Mouse (Mus musculus): ENCODE data around the gene Tfap4. TPM values are rescaled to one million over a fixed set of nuclear protein-coding genes. Genes with fewer than 3 reads are reported as not detected.
"Not testable (repeated sequence)": the region's sequence is repeated elsewhere in the genome, so short reads cannot be mapped to it uniquely, and the experiment has no call there.

Gene Tfap4
- total RNA-seq, 2 experiments from 2014 or later, result 3.0 to 3.1 TPM

DNA sequence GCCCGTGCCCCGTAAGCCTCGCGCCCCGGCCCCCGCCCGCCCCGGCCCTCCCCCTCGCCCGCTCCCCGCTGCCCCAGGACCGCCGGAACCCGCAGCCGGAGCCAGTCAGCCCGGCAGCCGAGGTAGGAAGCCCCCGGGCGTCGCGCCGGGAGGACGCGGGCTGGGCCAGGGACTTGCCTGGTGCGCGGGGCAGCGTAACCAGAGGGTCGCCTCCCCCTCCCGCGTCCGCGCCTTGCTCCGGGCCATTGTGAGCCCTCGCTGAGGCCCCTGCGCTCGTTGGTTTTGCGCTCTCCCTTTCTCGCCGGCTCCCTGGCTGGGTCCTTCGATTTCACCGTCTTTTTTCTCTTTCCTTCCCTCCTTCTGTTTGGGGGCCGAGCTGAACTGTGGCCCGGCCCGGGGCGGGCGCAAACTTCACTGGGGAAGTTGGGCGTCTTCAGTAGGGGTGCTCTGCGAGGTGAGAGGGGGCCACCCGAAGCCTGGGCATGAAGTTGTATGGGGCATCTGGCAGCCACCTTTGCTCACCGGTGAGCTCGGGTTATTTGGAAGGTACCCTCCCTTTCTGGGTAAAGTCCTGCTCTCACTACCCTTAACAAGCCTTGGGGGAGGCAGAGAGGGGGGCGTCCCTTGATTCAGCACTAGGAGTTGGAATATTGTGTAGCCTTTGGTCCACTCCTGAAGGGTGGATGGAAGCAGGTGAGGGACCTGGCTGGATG lies 35.3 kb upstream of the Tfap4 start:
- intact Hi-C loops (cut with DNase I), result no loop called here
- no peak for DNase-seq

GRCm38 (mm10) chr16:4593971-4594813 lies 34.5 kb upstream of the Tfap4 start, which contains the start of gene Glis2:
Glis2 (plus strand) TSS chr16:4594713.
- intact Hi-C loops (cut with DNase I), result no loop called here
- peak; percentile 72 to 77 for DNase-seq

DNA sequence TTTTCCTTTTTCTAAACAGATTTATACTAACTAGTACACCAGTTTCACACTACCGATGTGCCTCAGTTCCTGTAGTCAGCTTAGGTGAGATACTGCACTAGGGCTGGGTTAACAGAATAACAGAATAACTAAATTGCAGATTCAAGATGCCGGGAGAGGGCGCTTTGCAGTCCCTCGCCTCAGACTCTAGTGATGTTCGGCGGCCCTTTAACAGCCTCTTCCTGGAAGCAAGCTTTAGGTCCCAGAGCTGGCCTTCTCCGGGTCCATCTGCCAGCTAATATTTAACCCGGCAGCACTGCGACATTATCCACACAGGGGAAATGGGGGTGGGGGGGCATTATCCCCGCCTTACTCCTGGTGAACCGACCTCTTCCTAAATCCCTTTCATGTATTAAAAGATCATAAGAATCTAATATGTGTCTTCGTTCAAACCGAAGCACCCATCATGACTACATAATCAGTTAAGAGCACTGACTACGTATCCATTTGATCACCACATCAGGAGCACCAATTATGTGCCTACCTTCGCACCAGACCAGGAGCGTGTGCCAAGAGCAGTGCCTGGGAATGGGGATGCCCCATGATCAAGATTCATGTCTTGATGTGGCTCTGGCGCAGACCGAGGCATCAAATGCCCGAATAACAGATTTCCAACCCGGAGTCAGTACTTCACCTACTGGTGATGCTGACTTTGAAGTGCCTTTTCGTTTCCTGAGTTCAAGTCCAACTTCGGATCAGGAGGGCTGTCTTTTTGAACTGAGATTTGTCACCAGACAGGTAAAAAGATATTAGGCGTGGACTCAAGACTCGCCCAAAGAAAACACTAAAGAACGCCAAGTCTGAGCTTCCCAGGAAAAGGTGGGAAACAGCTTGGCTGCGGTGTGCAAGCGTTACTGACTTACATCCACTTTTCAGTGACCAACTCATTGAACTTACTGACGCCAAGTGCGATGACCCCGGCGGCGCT lies 33.5 kb upstream of the Tfap4 start:
- intact Hi-C loops (cut with DNase I), result no loop called here
- peak; percentile 62 to 71 for DNase-seq

DNA sequence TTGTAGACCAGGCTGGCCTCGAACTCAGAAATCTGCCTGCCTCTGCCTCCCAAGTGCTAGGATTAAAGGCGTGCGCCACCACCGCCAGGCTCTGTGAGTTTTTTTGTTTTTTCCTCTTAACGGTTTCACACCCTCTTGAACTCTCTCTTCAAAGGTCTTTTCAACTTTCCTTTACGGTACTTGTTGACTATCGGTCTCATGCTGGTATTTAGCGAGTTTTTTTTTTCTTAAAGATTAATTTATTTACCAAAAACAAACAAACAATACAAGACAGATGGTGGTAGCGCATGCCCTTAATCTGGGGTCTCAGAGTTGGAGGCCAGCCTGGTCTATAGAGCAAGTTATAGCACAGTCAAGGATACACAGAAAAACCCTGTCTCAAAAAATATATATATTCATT lies 30.6 kb upstream of the Tfap4 start:
- intact Hi-C loops (cut with DNase I), result no loop called here

GRCm38 (mm10) chr16:4587516-4588210 lies 28.0 kb upstream of the Tfap4 start:
- DNase-seq, result peak in 1 of 2 experiments; percentile 27
- intact Hi-C loops (cut with DNase I), result no loop called here

More for the DNA sequence above, 30.6 kb upstream of the Tfap4 start:
- no peak for DNase-seq

- intact Hi-C loops (cut with DNase I), result no loop called here
- peak; percentile 98 to 99 for DNase-seq
Measured at GRCm38 (mm10) chr16:4586531-4587123, 27.0 kb upstream of the Tfap4 start.

GRCm38 (mm10) chr16:4585642-4586530 lies 26.2 kb upstream of the Tfap4 start:
- intact Hi-C loops (cut with DNase I), result no loop called here
- no peak for DNase-seq

DNA sequence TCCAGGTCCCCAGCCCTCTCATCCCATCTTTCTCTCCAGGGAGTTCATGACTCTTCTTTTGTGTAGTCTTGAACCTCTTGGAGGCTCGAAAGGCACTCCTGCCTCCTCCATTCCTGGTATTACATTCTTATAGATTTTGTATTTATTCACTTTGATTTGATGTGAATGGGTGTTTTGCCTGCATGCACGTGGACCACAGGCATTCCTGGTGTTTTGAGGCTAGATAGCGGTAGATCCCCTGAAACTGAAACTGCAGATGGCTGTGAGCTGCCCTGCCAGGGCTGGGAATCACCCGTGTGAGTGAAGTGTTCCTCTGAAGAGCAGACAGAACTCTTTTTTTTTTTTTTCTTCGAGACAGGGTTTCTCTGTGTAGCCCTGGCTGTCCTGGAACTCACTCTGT lies 24.8 kb upstream of the Tfap4 start:
- intact Hi-C loops (cut with DNase I), result no loop called here
- no peak for DNase-seq

DNA sequence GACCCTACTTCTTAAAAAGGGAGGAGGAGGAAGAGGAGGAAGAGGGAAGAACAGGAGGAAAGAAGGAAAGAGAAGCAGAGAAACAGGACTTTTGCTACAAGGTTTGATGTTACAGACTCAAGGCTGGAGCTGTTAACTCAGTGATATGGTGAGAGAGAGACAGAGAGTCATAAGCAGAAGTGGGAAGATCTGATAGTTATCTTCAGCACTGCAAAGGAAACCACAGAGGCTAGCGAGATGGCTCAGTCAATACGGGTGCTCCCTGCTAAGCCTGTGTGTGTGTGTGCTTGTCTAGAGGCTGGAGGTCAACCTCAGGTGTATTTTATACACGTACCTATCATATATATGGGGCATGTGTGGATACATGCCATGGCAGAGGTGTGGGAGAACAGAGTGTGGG lies 24.2 kb upstream of the Tfap4 start:
- intact Hi-C loops (cut with DNase I), result loop anchor here (2.0 kb wide), 1 partner anchor 15 kb away; no protein-coding TSS in a partner anchor
- DNase-seq, result no peak

DNA sequence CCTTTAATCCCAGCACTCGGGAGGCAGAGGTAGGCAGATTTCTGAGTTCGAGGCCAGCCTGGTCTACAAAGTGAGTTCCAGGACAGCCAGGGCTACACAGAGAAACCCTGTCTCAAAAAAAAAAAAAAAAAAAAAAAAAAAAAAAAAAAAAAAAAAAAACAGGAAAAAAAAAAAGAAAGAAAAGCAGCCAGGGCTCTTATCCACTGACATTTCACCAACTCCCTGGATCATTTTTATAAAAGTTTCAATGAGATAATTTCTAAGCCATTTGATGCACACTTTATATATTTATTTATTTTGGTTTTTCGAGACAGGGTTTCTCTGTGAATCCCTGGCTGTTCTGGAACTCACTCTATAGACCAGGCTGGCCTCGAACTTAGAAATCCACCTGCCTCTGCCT lies 21.5 kb upstream of the Tfap4 start:
- intact Hi-C loops (cut with DNase I); DNase-seq: not testable (repeated sequence)

DNA sequence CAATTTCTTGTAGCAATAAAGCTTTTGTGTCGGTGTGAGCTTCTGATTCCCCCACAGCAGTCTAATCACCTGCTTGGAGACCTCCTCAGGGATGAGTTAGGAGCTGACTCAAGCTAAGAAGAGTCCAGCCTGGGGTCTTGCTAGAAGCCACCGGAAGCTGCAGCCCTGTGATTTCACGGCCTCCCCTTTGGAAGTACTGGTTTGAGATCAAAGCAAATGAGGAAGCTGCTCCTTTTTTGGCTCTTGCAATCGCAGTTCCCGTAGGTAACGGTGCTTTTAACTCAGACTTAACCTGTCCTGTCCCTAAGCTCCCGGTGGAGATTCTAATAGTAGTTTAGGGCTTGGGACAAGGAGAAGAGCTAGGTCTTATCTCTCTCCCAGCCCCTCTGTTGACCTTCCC lies 19.0 kb upstream of the Tfap4 start:
- DNase-seq, result no peak

DNA sequence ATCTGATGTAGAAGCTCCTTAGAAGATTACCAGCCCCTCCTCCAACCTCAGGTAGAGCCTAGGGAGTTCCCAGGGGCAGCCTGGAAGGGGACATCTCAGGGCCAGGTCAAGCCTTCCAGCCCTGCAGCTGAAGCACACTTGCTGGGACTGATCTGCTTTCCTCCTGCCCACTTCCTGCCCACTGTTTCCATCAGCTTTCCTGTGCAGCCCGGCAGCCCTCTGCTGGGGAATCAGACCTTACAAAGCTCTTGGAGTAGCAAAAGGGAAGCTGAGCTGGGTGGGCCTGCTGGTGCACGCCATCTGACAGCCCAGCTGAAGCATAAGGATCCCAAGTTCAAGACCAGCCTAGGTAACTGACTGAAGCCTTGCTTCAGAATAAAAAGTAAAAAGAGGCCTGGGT lies 17.2 kb upstream of the Tfap4 start:
- DNase-seq, result no peak

More for the DNA sequence above, 19.0 kb upstream of the Tfap4 start:
- intact Hi-C loops (cut with DNase I), result no loop called here

GRCm38 (mm10) chr16:4576038-4576437 lies 16.4 kb upstream of the Tfap4 start:
- no peak for DNase-seq
- intact Hi-C loops (cut with DNase I), result no loop called here

More for the DNA sequence above, 17.2 kb upstream of the Tfap4 start:
- intact Hi-C loops (cut with DNase I), result no loop called here

DNA sequence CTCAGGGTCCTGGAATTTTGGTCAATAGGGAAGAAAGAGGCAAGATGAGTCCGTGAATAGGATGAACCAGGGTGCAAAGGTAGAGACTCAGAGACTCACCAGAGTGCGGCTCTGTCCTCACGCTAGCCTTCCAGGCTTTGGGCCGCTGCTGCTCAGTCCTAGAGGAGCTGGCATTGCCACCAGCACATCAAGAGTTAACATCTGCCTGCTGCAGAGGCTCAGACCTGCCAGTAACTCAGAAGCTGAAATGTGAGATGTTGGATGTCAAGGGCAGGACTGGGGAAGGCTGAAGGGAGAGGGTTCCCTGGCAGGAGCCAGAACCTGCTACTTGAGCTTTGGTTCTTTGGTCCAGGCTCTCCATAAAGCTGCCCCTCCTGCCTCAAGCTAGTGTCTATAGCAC lies 11.1 kb upstream of the Tfap4 start:
- no peak for DNase-seq
- intact Hi-C loops (cut with DNase I), result no loop called here

GRCm38 (mm10) chr16:4567912-4568311 lies 8.3 kb upstream of the Tfap4 start:
- intact Hi-C loops (cut with DNase I), result loop anchor here (1.0 to 2.0 kb wide), 4 partner anchors 15 to 99 kb away; no protein-coding TSS in a partner anchor
- peak; percentile 86 to 94 for DNase-seq

DNA sequence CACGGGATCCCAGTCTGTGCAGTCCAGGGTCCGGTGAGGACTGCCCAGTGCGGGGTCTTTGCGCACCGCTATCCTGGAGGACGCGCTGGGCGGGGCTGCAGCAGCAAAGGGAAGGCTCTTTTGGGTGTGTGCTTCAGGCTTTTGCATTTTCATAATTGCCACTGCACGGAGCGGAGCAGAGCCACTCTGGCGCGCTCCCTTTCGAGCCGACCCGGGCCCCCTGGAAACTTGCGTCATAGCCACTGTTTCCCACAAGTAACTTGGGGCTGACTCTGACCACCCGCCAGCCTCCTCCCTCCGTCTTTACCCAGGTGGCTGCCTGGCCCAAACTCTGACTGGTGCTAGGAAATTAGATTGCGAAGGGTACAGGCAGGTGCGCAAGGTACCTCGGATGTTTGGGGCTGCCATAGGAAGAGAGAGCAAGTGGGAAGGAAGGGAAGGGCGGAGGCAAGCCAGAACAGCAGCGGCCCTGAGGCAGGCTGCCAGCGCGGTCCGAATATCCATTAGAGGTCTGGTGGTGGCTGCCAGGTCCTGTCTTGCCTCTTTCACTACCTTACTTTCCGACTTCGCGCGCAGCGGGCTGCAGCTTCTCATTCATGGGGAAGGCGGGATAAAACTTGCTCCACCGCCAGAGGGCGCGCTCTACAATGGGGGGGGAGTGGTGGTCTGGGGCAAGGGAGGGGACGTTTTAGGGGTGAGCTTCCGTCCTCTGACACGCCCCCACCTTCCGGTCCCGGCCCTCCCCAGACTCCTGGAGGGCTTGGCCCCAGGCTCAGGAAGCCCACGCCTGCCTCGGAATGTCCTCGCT lies 695 bp upstream of the Tfap4 start:
- intact Hi-C loops (cut with DNase I), result no loop called here
- DNase-seq, result peak; percentile 77 to 78

DNA sequence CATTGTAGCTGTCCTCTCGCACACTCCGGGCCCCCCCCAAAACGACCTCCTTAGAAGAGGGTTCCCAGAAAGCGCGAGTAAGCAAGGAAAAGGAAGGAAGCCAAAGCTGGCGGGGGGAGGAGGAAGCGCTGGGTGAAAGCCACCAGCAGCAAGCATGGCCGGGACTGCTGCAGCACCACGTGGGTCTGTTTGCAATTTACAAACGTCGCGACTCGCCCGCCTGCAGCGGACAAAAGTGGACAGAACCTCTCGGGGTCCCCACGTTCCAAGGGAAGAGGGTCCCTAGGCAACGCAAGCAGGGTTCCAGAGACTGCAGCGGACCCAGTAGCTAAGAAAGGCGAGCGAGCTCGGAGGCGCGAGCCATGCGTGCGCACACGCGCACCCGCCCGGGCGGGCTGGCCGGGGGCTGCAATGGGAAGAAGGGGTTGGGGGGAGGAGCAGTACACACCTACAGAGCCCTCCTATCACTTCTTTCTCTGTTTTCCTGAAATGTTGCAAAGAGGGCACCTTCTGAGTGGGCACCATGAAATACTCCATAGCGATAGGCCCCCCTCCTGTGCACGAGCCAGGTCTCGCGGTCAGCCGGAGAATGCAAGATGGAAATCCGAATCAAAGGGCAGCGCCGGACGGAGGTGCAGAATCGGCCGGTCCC lies 548 bp downstream of the Tfap4 start:
- DNase-seq, result peak; percentile 65 to 74
- intact Hi-C loops (cut with DNase I), result no loop called here

Measured in heart, postnatal 14 days (tissue).